Mouse (Mus musculus) limb, embryonic 15.5 days (tissue): ENCODE results near the gene Cenpf. TPM values are rescaled to one million over a fixed set of nuclear protein-coding genes. Genes with fewer than 3 reads are reported as not detected.
A peak's percentile ranks its signal among the peaks of the same experiment; 100 is the strongest.
"Not testable (repeated sequence)": the region's sequence is repeated elsewhere in the genome, so short reads cannot be mapped to it uniquely, and the experiment has no call there.

Experiments
- ATAC-seq: fragments of 200-750 bp; cut with Nextera tagmentation; 2 replicates; pipeline ENCODE4 v1.8.0; 2017; ENCODE audit warnings: low read depth, moderate TSS enrichment; ENCODE audit not compliant: insufficient number of reproducible peaks, low FRiP score, low TSS enrichment
- H3K27ac ChIP-seq: fragments of 300-500 bp; sonication (generic); 2 replicates; pipeline ENCODE4 v1.5.1; 2015; ENCODE audit warnings: moderate library complexity, mild to moderate bottlenecking, inconsistent platforms
- H3K27me3 ChIP-seq: fragments of 300-500 bp; sonication (generic); 2 replicates; pipeline ENCODE4 v1.6.1; 2015; ENCODE audit warnings: inconsistent platforms
- H3K36me3 ChIP-seq: fragments of 300-500 bp; sonication (generic); 2 replicates; pipeline ENCODE4 v1.6.1; 2015; ENCODE audit warnings: inconsistent platforms
- H3K4me1 ChIP-seq: fragments of 300-500 bp; sonication (generic); 2 replicates; pipeline ENCODE4 v1.6.1; 2015; ENCODE audit warnings: inconsistent platforms
- H3K4me2 ChIP-seq: fragments of 300-500 bp; sonication (generic); 2 replicates; pipeline ENCODE4 v1.6.1; 2015; ENCODE audit warnings: mild to moderate bottlenecking, inconsistent platforms
- H3K4me3 ChIP-seq: fragments of 300-500 bp; sonication (generic); 2 replicates; pipeline ENCODE4 v1.5.1; 2015; ENCODE audit warnings: mild to moderate bottlenecking, inconsistent platforms
- H3K9ac ChIP-seq: fragments of 300-500 bp; sonication (generic); 2 replicates; pipeline ENCODE4 v1.6.1; 2015; ENCODE audit warnings: inconsistent platforms
- H3K9me3 ChIP-seq: fragments of 300-500 bp; sonication (generic); 2 replicates; pipeline ENCODE4 v1.6.1; 2016; ENCODE audit warnings: inconsistent platforms
- WGBS: fragments of 180-500 bp; shearing (Covaris S2); methylation state at CpG from one replicate; pipeline ENCODE4 v1.1.7; 2015; 5-methylcytosine and 5-hydroxymethylcytosine counted together
- polyA plus RNA-seq: library from polyadenylated mRNA; unstranded; fragments of >200 nt; fragmentation: Nextera tagmentation; extraction: Ambion mirVana; gene quantifications from 2 replicates; pipeline ENCODE4 v1.2.1, GENCODE M21; 2015

The Cenpf gene
- polyA plus RNA-seq, 1 experiment from 2014 or later = 65.8 TPM

- WGBS = 39% methylated on average over 3 of the region's 3 CpGs
Observed at GRCm38 (mm10) chr1:189692442-189692841, 4.6 kb upstream of the Cenpf start.

GRCm38 (mm10) chr1:189689050-189689833 is 1.4 kb upstream of the Cenpf start:
- Histone ChIP-seq H3K27me3 (no peaks in the 10 kb centered on the region), H3K4me1 (peaks cover 22% of the 10 kb centered on the region), H3K4me3 (peak overlapping the region; percentile 73), H3K9me3 (no peaks in the 10 kb centered on the region), H3K9ac (no peak overlapping the region), H3K36me3 (peaks cover 9% of the 10 kb centered on the region), H3K4me2 (peak overlapping the region; percentile 89), H3K27ac (no peak overlapping the region)
- ATAC-seq = no peak
- WGBS = 34% methylated on average over 4 of the region's 4 CpGs

More at GRCm38 (mm10) chr1:189692442-189692841, 4.6 kb upstream of the Cenpf start:
- H3K4me1 ChIP-seq = peaks cover 12% of the 10 kb centered on the region
- not testable (repeated sequence) for H3K4me2 ChIP-seq, H3K36me3 ChIP-seq, H3K4me3 ChIP-seq, ATAC-seq, H3K9ac ChIP-seq, H3K9me3 ChIP-seq, H3K27me3 ChIP-seq, H3K27ac ChIP-seq

GRCm38 (mm10) chr1:189688388-189688750 is 483 bp upstream of the Cenpf start:
- H3K9me3 ChIP-seq = no peaks in the 10 kb centered on the region
- WGBS = 1% methylated on average over 15 of the region's 15 CpGs
- peaks cover 22% of the 10 kb centered on the region for H3K4me1 ChIP-seq
- no peaks in the 10 kb centered on the region for H3K27me3 ChIP-seq
- H3K4me3 ChIP-seq = peak overlapping the region; percentile 73
- peak overlapping the region; percentile 89 for H3K4me2 ChIP-seq
- H3K36me3 ChIP-seq = peaks cover 17% of the 10 kb centered on the region
- no peak overlapping the region for H3K27ac ChIP-seq
- no peak for ATAC-seq
- H3K9ac ChIP-seq = no peak overlapping the region

GRCm38 (mm10) chr1:189686025-189686424 is 1.9 kb downstream of the Cenpf start:
- Histone ChIP-seq H3K9me3 (no peaks in the 10 kb centered on the region), H3K9ac (no peak overlapping the region), H3K27ac (no peak overlapping the region), H3K27me3 (no peaks in the 10 kb centered on the region), H3K36me3 (peaks cover 33% of the 10 kb centered on the region), H3K4me1 (peaks cover 22% of the 10 kb centered on the region), H3K4me2 (no peak overlapping the region; the same call in 1 of the 2 replicates), H3K4me3 (no peak overlapping the region)
- WGBS = 88% methylated on average over 6 of the region's 6 CpGs
- no peak for ATAC-seq

DNA sequence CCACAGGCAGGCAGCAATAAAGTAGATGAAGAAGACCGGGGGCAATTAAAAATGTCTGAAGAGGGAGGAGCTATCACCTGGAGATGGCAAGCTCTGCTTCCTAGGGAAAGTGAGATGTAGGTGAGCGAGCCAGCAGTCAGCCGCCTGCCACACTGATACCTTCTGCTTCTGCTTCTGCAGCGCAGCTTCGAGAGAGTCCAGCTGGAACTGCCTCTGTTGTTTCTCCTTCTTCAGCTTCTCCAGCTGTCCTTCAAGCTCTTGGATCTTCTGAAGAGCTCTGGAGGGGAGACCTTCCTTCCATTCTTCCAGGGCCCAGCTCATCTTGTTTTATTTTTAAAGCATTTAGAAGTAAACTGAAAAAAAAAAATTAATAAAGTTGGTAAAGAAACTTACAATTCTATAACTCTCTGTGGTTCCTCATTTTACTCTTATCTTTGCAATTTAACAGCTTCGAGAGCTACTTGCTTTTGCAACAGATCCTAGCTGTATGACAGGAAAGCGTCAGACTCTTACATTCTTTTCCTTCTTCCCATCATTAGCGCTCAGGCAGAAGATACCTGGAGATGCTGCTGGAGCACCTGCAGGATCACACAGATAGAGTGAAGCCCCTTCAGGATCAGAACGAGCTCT is 3.0 kb downstream of the Cenpf start:
- Histone ChIP-seq H3K27ac (no peak overlapping the region), H3K27me3 (no peaks in the 10 kb centered on the region), H3K4me3 (no peak overlapping the region), H3K4me1 (peaks cover 22% of the 10 kb centered on the region), H3K36me3 (peaks cover 41% of the 10 kb centered on the region), H3K9ac (no peak overlapping the region), H3K4me2 (no peak overlapping the region), H3K9me3 (no peaks in the 10 kb centered on the region)
- ATAC-seq = no peak
- WGBS = 86% methylated on average over 9 of the region's 9 CpGs

DNA sequence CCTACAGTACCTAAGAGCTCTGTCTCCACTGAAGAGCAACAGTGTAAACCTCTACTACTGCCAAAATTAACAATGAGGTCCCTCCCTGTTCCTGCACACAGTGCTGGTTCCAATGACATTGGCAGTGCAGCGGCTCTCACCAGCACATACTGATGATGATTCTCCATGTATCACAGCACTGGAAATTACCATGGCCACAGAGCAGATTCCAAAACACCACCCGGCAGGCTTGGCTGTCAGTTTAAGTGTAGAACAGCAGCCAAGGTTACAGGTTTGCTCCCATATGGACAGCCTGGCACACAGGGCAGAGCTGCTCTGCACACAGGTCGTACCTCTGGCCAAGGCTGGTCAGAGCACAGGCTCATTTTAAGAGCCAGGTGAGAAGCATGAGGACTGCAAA is 8.3 kb downstream of the Cenpf start:
- Histone ChIP-seq H3K9ac (no peak overlapping the region), H3K9me3 (no peaks in the 10 kb centered on the region), H3K36me3 (peaks cover 55% of the 10 kb centered on the region), H3K4me3 (no peak overlapping the region), H3K4me2 (no peak overlapping the region), H3K27me3 (no peaks in the 10 kb centered on the region), H3K27ac (no peak overlapping the region), H3K4me1 (no peaks in the 10 kb centered on the region)
- over 99% methylated on average over 3 of the region's 3 CpGs for WGBS
- ATAC-seq = no peak

DNA sequence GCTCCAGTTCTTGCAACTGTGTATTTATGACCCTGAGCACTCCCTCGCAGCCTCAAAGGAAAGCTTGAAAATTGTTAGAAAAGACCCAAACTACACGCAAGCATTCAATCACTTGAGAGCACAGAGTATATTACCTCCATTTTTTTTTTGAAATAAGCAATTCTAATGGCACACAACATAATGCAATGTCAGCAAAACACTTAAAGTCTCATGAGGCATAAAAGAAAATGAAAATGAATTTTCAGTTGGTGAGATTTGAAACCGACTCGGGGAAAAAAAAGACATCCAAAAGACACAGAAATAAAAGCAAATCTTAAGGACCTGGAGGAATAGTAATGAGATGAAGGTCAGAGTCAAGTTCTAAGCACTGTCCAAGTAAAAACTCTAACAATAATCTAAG is 11.9 kb downstream of the Cenpf start:
- Histone ChIP-seq H3K9ac (no peak overlapping the region), H3K4me2 (no peak overlapping the region), H3K4me3 (no peak overlapping the region), H3K36me3 (peaks cover 54% of the 10 kb centered on the region), H3K27me3 (no peaks in the 10 kb centered on the region), H3K27ac (no peak overlapping the region), H3K4me1 (no peaks in the 10 kb centered on the region), H3K9me3 (no peaks in the 10 kb centered on the region)
- 90% methylated on average over 4 of the region's 4 CpGs for WGBS
- ATAC-seq = no peak

GRCm38 (mm10) chr1:189675421-189675820 is 12.5 kb downstream of the Cenpf start:
- Histone ChIP-seq H3K9ac (no peak overlapping the region), H3K27me3 (no peaks in the 10 kb centered on the region), H3K9me3 (no peaks in the 10 kb centered on the region), H3K4me1 (no peaks in the 10 kb centered on the region), H3K36me3 (peaks cover 55% of the 10 kb centered on the region), H3K4me2 (no peak overlapping the region), H3K4me3 (no peak overlapping the region), H3K27ac (no peak overlapping the region)
- no peak for ATAC-seq
- 78% methylated on average over 1 of the region's 1 CpGs for WGBS

- WGBS = 84% methylated on average over 3 of the region's 3 CpGs
- no peak overlapping the region for H3K27ac ChIP-seq
- H3K36me3 ChIP-seq = peaks cover 51% of the 10 kb centered on the region
- no peaks in the 10 kb centered on the region for H3K9me3 ChIP-seq
- H3K27me3 ChIP-seq = no peaks in the 10 kb centered on the region
- H3K4me2 ChIP-seq = no peak overlapping the region
- no peak overlapping the region for H3K9ac ChIP-seq
- H3K4me1 ChIP-seq = no peaks in the 10 kb centered on the region
- no peak for ATAC-seq
- no peak overlapping the region for H3K4me3 ChIP-seq
Observed at GRCm38 (mm10) chr1:189665966-189666365, 21.9 kb downstream of the Cenpf start.

- no peak overlapping the region for H3K4me3 ChIP-seq
- H3K36me3 ChIP-seq = peaks cover 47% of the 10 kb centered on the region
- no peaks in the 10 kb centered on the region for H3K4me1 ChIP-seq
- no peak overlapping the region for H3K9ac ChIP-seq
- no peaks in the 10 kb centered on the region for H3K27me3 ChIP-seq
- H3K4me2 ChIP-seq = no peak overlapping the region
- ATAC-seq = no peak
- no peaks in the 10 kb centered on the region for H3K9me3 ChIP-seq
- 87% methylated on average over 4 of the region's 4 CpGs for WGBS
- H3K27ac ChIP-seq = no peak overlapping the region
Observed at GRCm38 (mm10) chr1:189664873-189665144, 23.1 kb downstream of the Cenpf start.

DNA sequence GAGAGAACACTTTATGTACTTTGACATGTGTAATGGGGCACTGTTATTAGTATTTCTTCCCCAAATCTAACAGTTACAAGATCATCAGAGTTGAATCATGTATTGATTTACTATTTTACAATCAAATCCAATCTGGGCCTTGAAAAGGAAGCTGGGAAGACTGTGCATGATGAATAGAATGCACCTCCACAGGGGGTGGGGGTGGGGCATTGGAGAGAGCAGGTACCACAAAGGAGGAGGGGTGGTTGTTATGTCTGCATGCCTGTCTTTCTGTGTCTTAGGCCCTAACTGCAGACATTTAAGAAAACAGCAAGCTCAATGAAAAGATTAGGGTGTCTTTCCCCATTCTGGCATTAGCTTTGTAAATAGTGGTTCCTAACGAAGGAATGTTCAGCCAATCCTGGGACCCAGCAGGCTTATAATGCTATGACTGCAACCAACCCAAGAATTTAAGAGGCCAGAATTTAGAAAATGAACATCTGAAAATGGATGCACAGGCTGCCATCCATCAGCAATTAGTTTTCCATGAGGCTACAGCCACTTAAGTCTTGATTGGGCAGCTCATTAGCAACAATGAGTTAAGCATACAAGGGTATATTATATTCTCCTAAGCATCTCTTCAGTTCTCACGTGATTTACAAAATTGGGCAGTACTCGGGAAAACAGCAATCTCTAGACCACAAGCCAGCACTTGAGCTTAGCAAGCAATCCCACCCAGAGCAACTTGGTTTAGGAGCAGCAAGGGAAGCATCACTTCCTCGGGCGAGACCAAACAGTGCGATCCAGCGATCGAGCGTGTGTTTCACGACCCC is 23.6 kb downstream of the Cenpf start:
- H3K27ac ChIP-seq = no peak overlapping the region
- peaks cover 45% of the 10 kb centered on the region for H3K36me3 ChIP-seq
- 74% methylated on average over 10 of the region's 10 CpGs for WGBS
- no peak overlapping the region for H3K4me3 ChIP-seq
- no peaks in the 10 kb centered on the region for H3K9me3 ChIP-seq
- no peak overlapping the region for H3K9ac ChIP-seq
- H3K4me2 ChIP-seq = no peak overlapping the region
- H3K27me3 ChIP-seq = no peaks in the 10 kb centered on the region
- H3K4me1 ChIP-seq = no peaks in the 10 kb centered on the region
- ATAC-seq = no peak

GRCm38 (mm10) chr1:189663437-189663836 is 24.4 kb downstream of the Cenpf start:
- Histone ChIP-seq H3K36me3 (peaks cover 43% of the 10 kb centered on the region), H3K27me3 (no peaks in the 10 kb centered on the region), H3K9ac (no peak overlapping the region), H3K4me1 (no peaks in the 10 kb centered on the region), H3K9me3 (no peaks in the 10 kb centered on the region), H3K4me2 (no peak overlapping the region), H3K27ac (no peak overlapping the region), H3K4me3 (no peak overlapping the region)
- WGBS = 74% methylated on average over 1 of the region's 1 CpGs
- no peak for ATAC-seq
